Mouse (Mus musculus) frontal cortex, adult (tissue): ENCODE data around the gene Pus10.

Experiments used
- ATAC-seq: cut with Nextera tagmentation; 2 replicates; pipeline ENCODE4 v1.9.2; 2017; ENCODE audit warnings: mild to moderate bottlenecking, moderate library complexity, mixed read lengths; ENCODE audit not compliant: low TSS enrichment

The Pus10 gene

GRCm38 (mm10) chr11:23695847-23696246 is 30.4 kb downstream of the Pus10 start:
- no peak for ATAC-seq

DNA sequence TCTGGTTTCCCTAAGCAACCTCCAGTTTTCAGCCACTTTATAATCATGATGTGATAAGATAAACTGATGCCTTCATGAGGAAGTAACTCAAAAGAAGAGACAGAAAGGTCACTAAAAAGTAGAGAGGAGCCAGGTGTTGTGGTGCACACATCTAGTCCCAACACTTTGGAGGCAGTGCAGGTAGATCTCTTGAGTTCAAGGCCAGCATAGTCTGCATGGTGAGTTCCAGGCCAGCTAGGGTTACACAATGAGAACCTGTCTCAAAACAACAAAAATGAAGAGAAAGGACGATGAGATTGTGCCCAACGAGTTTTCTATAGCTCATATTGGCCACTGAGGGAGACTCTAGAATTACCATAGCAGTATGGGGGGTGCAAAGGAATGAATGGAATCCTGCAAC is 33.1 kb downstream of the Pus10 start:
- ATAC-seq = no peak

GRCm38 (mm10) chr11:23699414-23700095 is 34.1 kb downstream of the Pus10 start:
- no peak for ATAC-seq

DNA sequence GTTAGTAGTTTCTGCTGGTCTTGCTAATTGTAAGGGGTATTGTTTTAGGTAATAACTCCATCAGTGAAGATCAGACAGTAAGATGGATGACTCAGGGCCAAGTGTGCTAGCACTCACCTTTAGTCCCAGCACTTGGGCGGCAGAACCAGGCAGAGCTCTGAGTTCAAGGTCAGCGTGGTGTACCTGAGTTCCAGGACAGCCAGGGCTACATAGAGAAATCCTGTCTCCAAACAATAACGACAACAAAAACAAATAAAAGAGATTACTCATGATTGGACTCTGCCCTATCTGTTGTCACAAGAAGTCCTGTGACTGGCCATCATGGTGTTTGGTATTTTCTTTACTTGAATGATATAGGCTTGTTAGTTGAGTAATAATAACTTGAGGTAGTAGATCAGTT is 36.4 kb downstream of the Pus10 start:
- no peak for ATAC-seq

DNA sequence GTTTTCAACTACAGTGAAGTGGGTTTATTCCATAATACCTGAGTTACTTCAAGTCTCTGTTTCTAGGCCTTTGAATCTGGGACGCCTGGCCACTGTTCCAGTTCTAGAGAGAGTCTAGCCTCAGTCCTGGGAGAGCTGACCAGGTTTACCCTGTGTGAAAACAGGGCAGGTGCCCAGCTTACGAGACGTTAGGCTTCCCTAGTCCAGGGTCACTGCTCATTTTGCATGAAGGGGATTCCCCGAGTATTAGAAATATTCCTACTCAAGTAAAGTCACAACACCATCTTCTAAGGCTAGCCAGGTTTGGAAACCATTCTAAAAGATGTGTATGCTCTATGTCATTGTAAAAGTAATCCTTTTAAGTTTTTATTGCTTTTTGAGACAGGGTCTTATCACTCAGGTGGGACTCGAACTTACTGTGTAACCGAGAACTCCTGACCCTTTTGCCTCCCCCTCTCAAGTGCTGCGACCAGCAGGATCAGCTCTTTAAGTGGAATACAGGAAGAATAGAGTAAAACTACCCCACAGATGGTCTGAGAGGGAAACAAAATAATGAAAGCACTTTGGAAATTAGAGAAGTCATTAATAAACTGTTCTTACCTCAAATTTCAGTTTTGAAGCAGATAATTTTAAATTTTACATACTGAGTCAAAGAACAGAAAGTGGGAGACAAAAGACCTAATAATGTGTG is 39.3 kb downstream of the Pus10 start:
- ATAC-seq = no peak

GRCm38 (mm10) chr11:23712299-23712698 is 46.8 kb downstream of the Pus10 start:
- no peak for ATAC-seq

GRCm38 (mm10) chr11:23718856-23719255 is 53.4 kb downstream of the Pus10 start:
- ATAC-seq = no peak

GRCm38 (mm10) chr11:23719825-23720224 is 54.4 kb downstream of the Pus10 start:
- no peak for ATAC-seq

DNA sequence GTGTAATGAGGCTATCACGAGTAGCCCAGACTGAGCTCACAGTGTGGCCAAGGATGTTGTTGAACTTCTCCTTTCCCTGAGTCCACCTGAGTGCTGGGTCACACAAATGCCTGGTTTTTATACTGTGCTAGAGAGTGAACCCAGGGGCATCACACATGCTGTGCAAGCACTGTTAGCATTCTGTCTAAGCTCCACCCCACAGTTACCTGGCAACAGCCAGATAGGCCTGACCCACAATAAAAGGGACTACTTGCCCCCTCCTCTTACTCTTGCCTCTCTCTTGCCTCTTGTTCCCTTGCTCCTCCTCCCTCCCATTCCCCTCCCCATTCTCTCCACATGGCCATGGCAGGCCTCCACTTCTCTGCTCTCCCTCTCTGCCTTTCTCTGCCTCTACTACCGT is 56.9 kb downstream of the Pus10 start:
- no peak for ATAC-seq

DNA sequence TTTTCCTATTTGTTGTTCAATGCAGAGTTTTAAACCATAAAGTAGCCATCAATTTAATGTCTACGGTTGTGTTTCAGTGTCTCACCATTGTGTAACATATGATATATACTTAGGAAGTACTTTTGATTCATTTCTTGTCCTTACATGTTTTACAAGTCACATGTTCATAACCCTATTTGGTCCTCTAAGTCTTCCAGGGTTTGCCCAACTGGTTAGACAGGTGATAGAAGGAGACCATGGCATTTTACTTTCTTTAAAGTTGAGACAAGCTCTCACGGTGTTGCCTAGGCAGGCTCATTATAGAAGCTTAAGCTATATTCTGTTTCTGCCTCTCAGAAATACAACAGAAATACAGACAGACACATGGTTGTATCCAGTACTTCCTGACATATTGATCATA is 60.4 kb downstream of the Pus10 start:
- ATAC-seq = no peak

GRCm38 (mm10) chr11:23726441-23726840 is 61.0 kb downstream of the Pus10 start:
- no peak for ATAC-seq

DNA sequence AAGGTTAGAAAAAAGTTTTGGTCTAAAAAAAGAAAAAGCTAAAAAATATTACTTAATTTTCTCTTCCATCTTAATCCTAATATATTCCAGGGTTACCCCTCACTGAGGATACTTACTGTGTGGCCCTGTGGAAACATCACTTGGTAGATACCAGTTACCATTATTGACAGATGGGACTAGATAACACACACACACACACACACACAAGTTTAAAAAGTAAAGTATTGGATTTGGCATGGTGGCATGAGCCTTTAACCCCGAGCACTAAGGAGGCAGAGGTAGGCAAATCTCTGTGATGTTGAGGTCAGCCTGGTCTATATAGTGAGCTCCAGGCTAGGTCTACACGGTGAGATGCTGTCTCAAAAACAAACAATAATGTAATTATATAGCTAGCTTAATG is 62.7 kb downstream of the Pus10 start:
- no peak for ATAC-seq

- ATAC-seq = no peak
These were observed 64.6 kb downstream of the Pus10 start for GRCm38 (mm10) chr11:23730120-23730519.

GRCm38 (mm10) chr11:23732840-23733239 is 67.4 kb downstream of the Pus10 start:
- ATAC-seq = no peak

DNA sequence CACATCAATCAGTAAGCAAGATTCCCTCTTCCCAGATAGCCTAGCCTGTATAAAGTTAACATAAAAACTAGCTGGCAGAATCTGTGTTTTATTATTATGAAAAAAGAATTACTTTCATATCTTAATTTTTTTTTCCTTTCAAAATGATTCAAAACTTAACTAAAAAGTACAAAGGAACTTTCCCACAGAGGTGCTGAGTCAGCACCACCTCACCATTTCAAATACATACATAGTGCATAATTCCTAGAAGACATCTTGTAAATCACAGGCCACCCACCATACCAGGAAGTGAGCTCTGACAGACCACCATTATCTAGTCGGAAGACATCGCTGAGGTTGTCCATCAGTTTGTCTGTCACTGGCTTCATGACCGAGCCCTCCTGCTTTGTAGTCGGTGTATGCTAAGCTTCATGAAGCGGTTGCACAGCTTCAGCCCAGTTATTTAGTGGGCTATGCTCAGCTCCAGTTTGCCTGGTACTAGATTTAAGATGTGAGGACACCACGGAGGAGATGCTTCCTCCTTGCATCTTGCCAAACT is 69.3 kb downstream of the Pus10 start:
- ATAC-seq = 0 out of 2 replicates have a peak, but pooled peaks have one; percentile 5

- ATAC-seq = peak; percentile 79
These were observed 70.5 kb downstream of the Pus10 start for GRCm38 (mm10) chr11:23735820-23736470.

GRCm38 (mm10) chr11:23740895-23741294 is 75.4 kb downstream of the Pus10 start:
- ATAC-seq = no peak

- ATAC-seq = no peak
These were observed 75.9 kb downstream of the Pus10 start for GRCm38 (mm10) chr11:23741386-23741785.

DNA sequence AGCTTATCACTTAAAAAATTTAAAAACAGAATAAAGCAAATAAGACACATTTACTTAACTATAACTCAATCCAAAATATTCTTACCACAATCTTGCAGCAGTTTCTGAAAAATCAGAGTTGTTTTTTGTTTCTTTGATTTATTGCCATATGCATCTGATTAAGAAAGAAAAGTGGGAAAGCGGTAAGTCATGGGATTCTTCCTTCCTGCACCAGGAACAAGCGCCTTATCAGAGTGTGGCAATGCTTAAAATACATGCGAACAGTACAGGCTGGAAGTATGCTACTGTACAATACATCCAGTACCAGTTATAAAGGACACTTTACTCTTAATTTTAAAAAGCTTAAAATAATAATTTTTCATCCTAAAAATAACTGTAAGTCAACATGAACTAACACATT is 78.9 kb downstream of the Pus10 start:
- no peak for ATAC-seq

- no peak for ATAC-seq
These were observed 80.6 kb downstream of the Pus10 start for GRCm38 (mm10) chr11:23746102-23746501.

DNA sequence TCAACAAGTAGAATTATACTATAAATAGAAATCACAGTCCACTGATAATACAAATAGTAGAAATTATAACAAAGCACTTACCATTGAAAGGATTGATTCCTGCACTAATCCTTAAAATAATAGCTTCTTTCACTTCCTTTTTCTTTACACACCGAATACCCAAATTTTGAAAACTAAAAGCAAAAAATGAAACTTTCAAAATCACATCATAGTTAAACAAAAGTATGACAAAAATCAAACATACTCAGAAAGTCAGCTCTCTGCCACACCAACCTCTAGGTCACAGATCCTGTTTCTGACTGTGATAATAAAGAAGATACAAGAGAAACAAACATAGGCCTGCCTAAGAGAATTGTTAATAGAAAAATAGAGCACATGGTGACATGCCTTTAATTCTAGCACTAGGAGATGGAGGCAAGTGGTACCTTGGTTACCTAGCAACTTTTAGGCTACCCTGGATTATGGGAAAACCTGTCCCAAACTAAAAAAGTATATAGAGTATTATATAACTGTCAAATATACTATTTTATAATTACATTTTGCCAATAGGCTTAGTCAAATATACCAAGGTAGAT is 87.7 kb downstream of the Pus10 start:
- ATAC-seq = no peak

- ATAC-seq = no peak
These were observed 88.9 kb downstream of the Pus10 start for GRCm38 (mm10) chr11:23754329-23754728.
